Mouse (Mus musculus): ENCODE results near the gene Tsen54. TPM values are rescaled to one million over a fixed set of nuclear protein-coding genes. Genes with fewer than 3 reads are reported as not detected.

The Tsen54 gene
- polyA plus RNA-seq, 1 experiment, result 24.2 TPM

DNA sequence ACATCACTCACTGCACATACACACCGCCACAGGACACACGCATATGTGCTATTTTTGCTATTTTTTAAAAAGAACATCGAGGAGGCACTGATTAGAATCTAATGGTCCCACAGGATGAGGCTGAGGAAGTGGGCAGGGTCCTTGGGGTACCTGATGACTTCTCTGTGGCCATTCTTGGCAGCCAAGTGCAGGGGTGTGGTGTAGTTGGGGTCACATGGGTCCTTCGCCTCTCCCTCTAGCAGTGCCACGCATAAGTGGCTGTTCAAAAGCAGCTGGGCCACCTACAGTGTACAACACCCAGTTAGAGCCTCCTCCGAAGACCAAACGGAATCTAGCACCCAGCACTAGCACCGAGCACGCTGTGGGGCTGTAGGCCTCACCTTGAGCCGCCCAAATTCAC lies 8.4 kb upstream of the Tsen54 start:
- DNase-seq (ENCODE audit: low read depth), result no peak
- no peak for TF ChIP-seq CTCF (IDR thresholded peaks at IDR 0.05; ENCODE audit: borderline replicate concordance, extremely low read depth, insufficient read depth, insufficient read length)
- no peak for TF ChIP-seq POLR2A (IDR thresholded peaks at IDR 0.05; ENCODE audit: borderline replicate concordance, extremely low read depth, insufficient read depth, insufficient read length, poor library complexity, severe bottlenecking)

DNA sequence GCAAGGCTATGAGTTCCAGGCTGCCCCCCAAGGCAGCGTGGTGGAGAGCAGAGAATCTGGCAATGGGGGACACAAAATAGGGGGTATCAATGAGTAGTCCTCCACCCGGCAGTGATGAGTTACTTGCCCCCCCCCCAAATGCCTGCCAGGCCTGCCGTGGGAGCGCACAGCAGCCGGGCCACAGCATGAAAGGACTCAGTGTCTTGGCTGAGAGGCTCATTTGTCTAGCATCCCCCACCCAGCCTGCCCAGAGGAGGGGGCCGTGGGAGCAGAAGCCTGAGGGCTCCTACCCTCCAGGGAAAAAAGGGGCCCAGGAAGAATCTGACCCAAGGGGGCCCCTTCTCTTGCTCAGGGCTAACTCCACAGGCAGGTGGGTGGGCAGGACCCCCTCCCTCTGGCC lies 7.2 kb upstream of the Tsen54 start:
- TF ChIP-seq CTCF (IDR thresholded peaks at IDR 0.05; ENCODE audit: borderline replicate concordance, extremely low read depth, insufficient read depth, insufficient read length) (no peak), POLR2A (IDR thresholded peaks at IDR 0.05; ENCODE audit: borderline replicate concordance, extremely low read depth, insufficient read depth, insufficient read length, poor library complexity, severe bottlenecking) (no peak)
- peak; percentile 82 for DNase-seq (ENCODE audit: low read depth)

DNA sequence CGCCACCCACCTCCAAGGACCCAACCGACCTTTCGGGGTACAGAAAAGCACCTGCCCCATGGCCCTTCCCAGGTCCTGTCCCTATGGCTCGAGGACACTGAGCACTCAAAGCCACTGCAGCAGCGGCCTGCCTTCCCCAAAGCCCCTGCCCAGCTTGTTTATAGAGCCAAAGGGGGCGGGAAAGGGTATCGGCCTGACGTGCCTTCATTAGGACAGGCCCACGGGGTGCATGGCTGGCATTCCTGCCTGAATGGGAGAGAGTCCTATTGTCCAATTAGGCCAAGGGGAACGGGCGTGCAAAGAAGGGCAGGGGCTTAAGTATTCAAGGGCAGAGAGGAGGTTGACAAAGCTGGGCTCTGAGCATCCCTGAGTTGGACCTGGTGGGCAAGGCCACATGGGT lies 6.6 kb upstream of the Tsen54 start:
- peak; percentile 73 for DNase-seq (ENCODE audit: low read depth)
- TF ChIP-seq CTCF (IDR thresholded peaks at IDR 0.05; ENCODE audit: borderline replicate concordance, extremely low read depth, insufficient read depth, insufficient read length) (no peak), POLR2A (IDR thresholded peaks at IDR 0.05; ENCODE audit: borderline replicate concordance, extremely low read depth, insufficient read depth, insufficient read length, poor library complexity, severe bottlenecking) (no peak)

DNA sequence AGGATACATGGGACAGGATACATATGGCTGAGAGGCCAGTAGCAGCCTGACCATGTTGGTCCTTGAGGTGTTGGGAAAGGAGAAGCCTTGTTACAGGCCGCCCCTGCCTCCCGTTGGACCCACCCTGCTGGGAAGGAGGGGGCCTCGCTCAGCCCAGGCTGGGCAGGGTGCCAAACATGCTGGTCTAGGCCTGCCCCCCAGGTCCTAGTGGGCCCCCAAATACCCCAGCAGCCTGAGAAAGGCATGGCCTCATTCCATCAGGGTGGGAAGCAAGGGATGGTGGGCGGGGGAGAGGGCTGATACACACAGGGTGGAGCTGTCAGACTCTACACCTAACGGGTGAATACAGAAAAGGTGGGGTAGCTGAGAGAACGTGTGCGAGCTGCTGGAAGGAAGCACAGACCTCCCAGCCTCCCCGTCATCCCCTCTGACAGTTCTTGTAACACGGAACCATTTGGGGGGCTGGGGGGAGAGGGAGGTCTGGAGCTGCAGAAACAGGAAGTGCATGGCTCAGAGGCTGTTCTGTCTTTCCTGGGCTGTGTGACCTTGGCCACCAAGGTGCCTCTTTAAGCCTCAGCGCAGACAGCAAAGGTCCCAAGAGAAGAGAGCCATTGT lies 5.7 kb upstream of the Tsen54 start:
- TF ChIP-seq CTCF (IDR thresholded peaks at IDR 0.05; ENCODE audit: borderline replicate concordance, extremely low read depth, insufficient read depth, insufficient read length) (no peak), POLR2A (IDR thresholded peaks at IDR 0.05; ENCODE audit: borderline replicate concordance, extremely low read depth, insufficient read depth, insufficient read length, poor library complexity, severe bottlenecking) (no peak)
- peak; percentile 87 for DNase-seq (ENCODE audit: low read depth)

DNA sequence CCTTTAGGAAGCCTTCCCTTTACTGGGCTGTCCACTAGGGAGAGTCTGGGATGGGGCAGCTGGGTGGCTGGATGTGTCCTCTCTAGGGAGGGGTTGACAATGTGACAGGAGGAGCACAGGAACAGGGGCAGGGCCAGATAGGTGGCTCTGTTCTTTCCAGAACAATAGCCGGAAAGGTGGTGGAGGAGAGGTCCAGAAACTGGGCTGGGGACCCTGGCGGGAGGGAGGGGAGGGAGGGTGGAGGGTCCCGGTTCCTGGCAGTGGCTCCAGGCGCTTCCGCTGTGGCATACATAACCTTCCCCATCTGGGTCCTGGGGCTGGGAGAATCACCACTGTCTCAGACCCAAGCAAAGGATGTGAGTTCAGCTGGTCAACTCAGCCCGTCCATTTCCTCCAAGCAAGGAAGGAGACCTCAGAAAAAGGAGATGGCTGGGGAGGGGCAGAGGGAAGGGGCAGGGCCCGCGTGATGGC lies 5.2 kb upstream of the Tsen54 start:
- no peak for TF ChIP-seq POLR2A (IDR thresholded peaks at IDR 0.05; ENCODE audit: borderline replicate concordance, extremely low read depth, insufficient read depth, insufficient read length, poor library complexity, severe bottlenecking)
- no peak for TF ChIP-seq CTCF (IDR thresholded peaks at IDR 0.05; ENCODE audit: borderline replicate concordance, extremely low read depth, insufficient read depth, insufficient read length)
- DNase-seq (ENCODE audit: low read depth), result no peak

DNA sequence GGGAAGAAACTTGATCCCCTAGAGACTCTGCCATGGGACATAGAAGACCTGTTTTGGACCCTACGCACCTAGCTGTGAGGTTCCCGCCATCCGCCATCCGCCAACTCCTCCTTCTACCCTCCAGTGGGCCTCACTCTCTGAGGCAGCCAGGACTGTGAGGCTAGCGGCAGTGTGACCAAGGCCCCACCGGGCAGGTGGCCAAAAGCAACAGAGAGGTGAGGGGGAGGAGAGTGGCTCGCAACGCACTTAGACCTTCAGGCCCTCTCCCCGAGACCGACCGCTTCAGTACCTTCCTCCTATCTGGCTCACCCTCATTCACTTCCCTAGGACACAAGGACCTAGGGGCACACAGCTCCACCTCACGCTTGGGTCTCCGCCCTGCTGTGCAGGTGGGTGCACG lies 4.1 kb upstream of the Tsen54 start:
- DNase-seq (ENCODE audit: low read depth), result peak; percentile 68
- TF ChIP-seq POLR2A (IDR thresholded peaks at IDR 0.05; ENCODE audit: borderline replicate concordance, extremely low read depth, insufficient read depth, insufficient read length, poor library complexity, severe bottlenecking) (no peak), CTCF (IDR thresholded peaks at IDR 0.05; ENCODE audit: borderline replicate concordance, extremely low read depth, insufficient read depth, insufficient read length) (no peak)

DNA sequence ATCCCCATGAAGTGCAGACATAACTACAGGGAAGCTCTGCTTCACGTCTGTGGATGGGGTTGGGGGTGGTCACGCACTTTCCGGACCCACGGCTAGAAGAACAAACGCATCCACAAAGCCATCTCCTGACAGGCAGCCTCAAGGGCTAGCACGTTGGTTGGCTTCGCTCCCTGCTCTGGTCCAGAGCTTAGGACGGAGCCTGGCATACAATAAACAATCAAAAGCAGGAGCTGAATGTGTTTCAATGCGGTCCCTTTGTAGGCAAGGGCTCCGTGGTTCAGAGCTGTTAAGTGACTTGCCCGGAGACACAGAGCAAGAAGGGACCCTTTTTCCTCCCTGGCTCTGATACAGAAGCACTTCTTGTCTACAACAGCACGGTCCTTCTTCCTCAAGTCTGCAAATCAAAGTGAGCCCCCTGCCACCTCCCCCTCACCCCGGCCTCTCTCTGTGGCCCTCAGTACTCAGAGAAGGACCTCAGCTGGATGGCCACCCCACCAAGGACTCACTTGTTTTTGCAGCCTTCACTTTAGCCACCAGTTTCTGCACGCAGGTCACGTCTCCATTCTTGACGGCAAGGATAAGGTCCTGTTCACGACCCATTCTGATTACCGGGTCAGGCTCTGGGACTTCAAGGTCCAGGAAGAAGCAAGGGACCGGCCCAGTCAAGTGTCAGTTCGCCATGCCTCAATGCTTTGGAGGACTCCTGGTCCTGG lies 3.0 kb upstream of the Tsen54 start:
- TF ChIP-seq POLR2A (IDR thresholded peaks at IDR 0.05; ENCODE audit: borderline replicate concordance, extremely low read depth, insufficient read depth, insufficient read length, poor library complexity, severe bottlenecking), result no peak
- TF ChIP-seq CTCF (IDR thresholded peaks at IDR 0.05; ENCODE audit: borderline replicate concordance, extremely low read depth, insufficient read depth, insufficient read length), result no peak
- DNase-seq (ENCODE audit: low read depth), result no peak

DNA sequence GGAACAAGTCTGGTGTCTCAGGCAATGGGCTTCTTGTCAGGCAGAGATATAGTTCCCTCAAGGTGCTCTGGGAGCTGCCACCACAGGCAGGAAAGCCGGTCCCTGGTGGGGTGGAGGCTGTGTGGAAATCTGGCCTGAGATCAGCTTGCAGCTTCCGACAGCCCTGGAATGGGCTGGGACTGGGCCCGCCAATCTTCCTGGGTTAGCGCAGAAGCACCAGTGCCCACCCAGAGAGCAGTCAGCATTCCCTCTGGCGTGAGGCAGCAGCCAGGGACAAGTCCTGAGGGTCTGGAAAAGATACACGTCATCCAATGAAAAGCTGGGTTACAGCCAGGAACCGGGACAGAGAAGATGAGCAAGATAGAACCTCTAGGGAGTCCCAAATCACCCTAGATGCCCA lies 2.4 kb upstream of the Tsen54 start:
- TF ChIP-seq POLR2A (IDR thresholded peaks at IDR 0.05; ENCODE audit: borderline replicate concordance, extremely low read depth, insufficient read depth, insufficient read length, poor library complexity, severe bottlenecking), result no peak
- TF ChIP-seq CTCF (IDR thresholded peaks at IDR 0.05; ENCODE audit: borderline replicate concordance, extremely low read depth, insufficient read depth, insufficient read length), result no peak
- no peak for DNase-seq (ENCODE audit: low read depth)

DNA sequence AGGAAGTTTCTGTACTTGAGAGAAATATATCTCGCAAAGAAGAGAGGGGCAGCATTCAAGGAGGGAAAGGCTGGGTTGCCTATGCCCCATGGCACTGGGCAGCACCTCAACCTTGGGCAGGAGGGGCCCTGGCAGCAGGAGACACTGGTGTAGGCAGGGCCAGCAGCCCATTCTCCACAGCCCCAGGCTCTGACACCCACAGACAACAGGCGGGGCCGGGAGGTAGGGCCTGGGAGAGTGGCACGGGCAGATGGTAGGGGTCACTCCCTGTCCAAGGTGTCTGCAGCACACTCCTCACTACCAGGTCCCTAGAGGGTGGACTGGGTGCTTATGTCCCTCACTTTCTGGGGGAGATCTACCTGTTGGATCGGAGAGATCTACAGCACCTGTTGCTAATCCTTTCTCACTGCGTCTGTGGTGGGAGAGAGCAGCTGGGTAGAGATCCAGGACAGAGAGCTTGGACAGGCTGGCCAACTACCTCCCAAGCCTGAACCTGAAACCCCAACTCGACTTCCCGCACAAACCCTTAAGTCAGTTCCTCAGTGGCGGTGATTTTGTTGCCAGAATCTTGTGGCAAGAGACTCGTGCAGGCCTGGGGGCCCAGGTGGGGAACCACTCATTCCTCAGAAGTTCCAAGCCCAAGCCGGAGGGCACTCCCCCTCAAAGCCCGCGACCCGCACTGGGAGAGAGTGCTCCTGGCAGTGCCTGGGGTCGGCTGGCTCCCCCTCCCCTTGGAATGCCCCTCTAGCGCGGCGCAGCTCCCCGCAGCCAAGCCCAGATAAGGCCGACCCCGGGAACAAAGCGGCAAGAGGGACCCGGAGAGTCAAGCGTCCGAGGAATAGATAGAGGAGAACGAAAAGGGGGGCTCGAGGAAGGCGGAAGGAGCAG lies 1.7 kb upstream of the Tsen54 start:
- DNase-seq (ENCODE audit: low read depth), result no peak
- TF ChIP-seq CTCF (IDR thresholded peaks at IDR 0.05; ENCODE audit: borderline replicate concordance, extremely low read depth, insufficient read depth, insufficient read length) (no peak), POLR2A (IDR thresholded peaks at IDR 0.05; ENCODE audit: borderline replicate concordance, extremely low read depth, insufficient read depth, insufficient read length, poor library complexity, severe bottlenecking) (no peak)

DNA sequence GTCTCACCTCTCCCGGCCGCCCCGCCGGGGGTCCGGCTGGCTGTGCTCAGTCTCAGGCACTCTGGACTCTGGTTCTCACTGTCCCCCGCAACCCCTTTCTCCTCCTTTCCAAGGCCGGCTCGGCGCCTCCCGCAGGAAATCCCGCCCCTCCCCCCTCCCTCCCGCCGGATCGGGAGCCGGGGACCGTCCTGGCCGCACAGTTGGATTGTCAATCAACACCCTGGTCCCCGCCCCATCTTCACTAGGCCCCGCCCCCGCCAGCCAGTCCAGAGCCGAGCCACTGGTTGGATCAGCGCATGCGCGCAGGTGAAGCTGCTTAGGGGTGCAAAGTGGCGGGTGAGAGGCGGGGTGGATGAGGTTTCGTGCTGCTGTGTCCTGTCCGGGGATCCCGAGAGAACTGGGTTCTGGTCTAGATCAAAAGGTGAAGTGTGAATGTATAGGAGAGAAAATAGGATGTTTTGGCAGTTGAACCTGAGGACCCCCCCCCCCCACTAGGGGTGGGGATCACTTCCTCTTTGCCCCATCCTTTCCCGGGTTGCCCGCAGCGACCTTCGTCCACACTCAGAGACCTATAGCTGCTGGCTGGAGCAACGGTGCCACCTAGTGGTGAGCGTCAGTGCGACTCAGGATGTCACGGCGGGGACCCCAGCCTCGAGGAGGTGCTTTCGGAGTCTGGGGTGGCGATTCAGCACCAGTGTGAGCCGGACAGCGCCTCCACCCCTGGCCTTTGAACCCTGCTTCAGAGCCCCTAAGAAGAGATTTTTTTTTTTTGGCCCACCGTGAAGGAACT lies 822 bp upstream of the Tsen54 start, which contains the start of gene Caskin2:
TSS of gene Caskin2 (minus strand) at position 133 of the 790 bp plus-strand sequence.
- DNase-seq (ENCODE audit: low read depth), result peak; percentile 98
- TF ChIP-seq CTCF (IDR thresholded peaks at IDR 0.05; ENCODE audit: borderline replicate concordance, extremely low read depth, insufficient read depth, insufficient read length) (peak; percentile 95), POLR2A (IDR thresholded peaks at IDR 0.05; ENCODE audit: borderline replicate concordance, extremely low read depth, insufficient read depth, insufficient read length, poor library complexity, severe bottlenecking) (no peak; the same call in 1 of the 2 replicates)
